Mouse (Mus musculus) fibroblast of lung, adult 2 months (primary cell): ENCODE results near the gene Srsf1.
"Not testable (repeated sequence)": the region's sequence is repeated elsewhere in the genome, so short reads cannot be mapped to it uniquely, and the experiment has no call there.

Source experiments
- DNase-seq: peaks from one replicate; pipeline ENCODE4 v3.0.0-alpha.2; 2011; ENCODE audit warnings: low read depth

Srsf1 gene

GRCm38 (mm10) chr11:88039066-88039465 lies 8.1 kb upstream of the Srsf1 start:
- no peak for DNase-seq

- no peak for DNase-seq
Measured at GRCm38 (mm10) chr11:88044314-88044713, 2.9 kb upstream of the Srsf1 start.

- not testable (repeated sequence) for DNase-seq
Measured at GRCm38 (mm10) chr11:88045159-88045558, 2.0 kb upstream of the Srsf1 start.

- DNase-seq: no peak
Measured at GRCm38 (mm10) chr11:88045878-88046277, 1.3 kb upstream of the Srsf1 start.

GRCm38 (mm10) chr11:88046323-88046937 lies 743 bp upstream of the Srsf1 start:
- no peak for DNase-seq

- no peak for DNase-seq
Measured at GRCm38 (mm10) chr11:88047871-88048531, 828 bp downstream of the Srsf1 start.

- DNase-seq: no peak
Measured at GRCm38 (mm10) chr11:88048961-88049670, 1.9 kb downstream of the Srsf1 start.

GRCm38 (mm10) chr11:88049732-88050131 lies 2.6 kb downstream of the Srsf1 start:
- DNase-seq: no peak

GRCm38 (mm10) chr11:88052638-88053037 lies 5.5 kb downstream of the Srsf1 start:
- no peak for DNase-seq

GRCm38 (mm10) chr11:88053821-88054220 lies 6.6 kb downstream of the Srsf1 start:
- DNase-seq: no peak

- DNase-seq: no peak
Measured at GRCm38 (mm10) chr11:88054589-88054988, 7.4 kb downstream of the Srsf1 start.

GRCm38 (mm10) chr11:88055777-88056176 lies 8.6 kb downstream of the Srsf1 start:
- DNase-seq: no peak

GRCm38 (mm10) chr11:88057788-88058187 lies 10.6 kb downstream of the Srsf1 start:
- no peak for DNase-seq

- DNase-seq: no peak
Measured at GRCm38 (mm10) chr11:88059141-88059540, 12.0 kb downstream of the Srsf1 start.

- DNase-seq: no peak
Measured at GRCm38 (mm10) chr11:88061892-88062625, 14.9 kb downstream of the Srsf1 start.

GRCm38 (mm10) chr11:88065732-88066131 lies 18.6 kb downstream of the Srsf1 start:
- no peak for DNase-seq

GRCm38 (mm10) chr11:88067191-88067585 lies 20.0 kb downstream of the Srsf1 start:
- no peak for DNase-seq

GRCm38 (mm10) chr11:88067586-88068410 lies 20.6 kb downstream of the Srsf1 start, which contains the start of gene Vezf1:
Vezf1 (plus strand) TSS chr11:88068279.
- DNase-seq: no peak

- DNase-seq: no peak
Measured at GRCm38 (mm10) chr11:88068411-88069245, 21.5 kb downstream of the Srsf1 start.

GRCm38 (mm10) chr11:88069246-88069570 lies 22.0 kb downstream of the Srsf1 start:
- DNase-seq: no peak

- DNase-seq: no peak
Measured at GRCm38 (mm10) chr11:88070392-88070791, 23.2 kb downstream of the Srsf1 start.
